Mouse (Mus musculus): ENCODE data around the gene Sipa1l1.

DNA sequence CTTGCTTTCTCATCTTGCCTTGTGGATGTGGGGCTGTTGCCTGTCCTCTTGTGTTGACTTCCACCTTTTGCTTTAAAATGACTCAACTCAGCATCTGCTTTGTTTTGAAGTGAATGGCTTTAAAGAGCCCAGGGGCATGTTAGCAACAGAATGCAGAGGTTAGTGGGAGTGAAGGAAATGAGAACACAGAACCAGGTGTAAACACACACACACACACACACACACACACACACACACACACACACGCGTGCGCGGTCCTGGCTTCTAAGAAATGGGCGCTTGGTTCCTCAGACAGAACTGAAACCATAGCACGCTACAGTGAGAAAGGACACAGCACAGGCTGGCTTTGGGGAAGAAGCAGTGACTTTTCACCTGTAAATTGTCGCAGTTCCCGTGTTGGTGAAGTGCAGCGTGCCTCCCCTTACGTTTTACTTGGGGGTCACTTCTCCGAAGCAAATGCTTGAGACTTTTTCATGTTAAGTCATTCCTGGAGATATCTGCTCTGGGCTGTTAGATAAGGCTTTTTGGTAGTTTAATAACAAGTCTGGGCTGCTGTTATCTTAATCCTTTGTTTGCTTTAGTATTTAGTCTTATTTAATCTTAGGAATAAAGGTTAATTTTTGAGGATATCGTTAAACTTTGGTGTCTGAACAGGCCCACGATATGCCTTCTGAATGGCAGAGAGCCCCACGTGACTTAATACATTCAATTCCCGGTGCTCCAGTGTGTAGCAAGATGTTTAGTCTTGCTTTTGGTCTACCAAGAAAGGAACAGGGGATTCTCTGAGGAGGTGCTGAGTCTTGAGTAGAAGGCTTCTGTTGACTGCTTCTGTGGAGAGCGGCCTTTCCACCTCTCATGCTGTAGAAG is 20.8 kb downstream of the Sipa1l1 start:
- TF ChIP-seq CHD2 (IDR thresholded peaks at IDR 0.05; ENCODE audit: low read depth, low read length) (no peak), MAFK (IDR thresholded peaks at IDR 0.05; ENCODE audit: insufficient read depth, low read depth, low read length) (no peak), ZNF384 (IDR thresholded peaks at IDR 0.05; ENCODE audit: low read depth, low read length) (no peak)

Measured in ES-E14 (cell line).